In the genomic region with DNA sequence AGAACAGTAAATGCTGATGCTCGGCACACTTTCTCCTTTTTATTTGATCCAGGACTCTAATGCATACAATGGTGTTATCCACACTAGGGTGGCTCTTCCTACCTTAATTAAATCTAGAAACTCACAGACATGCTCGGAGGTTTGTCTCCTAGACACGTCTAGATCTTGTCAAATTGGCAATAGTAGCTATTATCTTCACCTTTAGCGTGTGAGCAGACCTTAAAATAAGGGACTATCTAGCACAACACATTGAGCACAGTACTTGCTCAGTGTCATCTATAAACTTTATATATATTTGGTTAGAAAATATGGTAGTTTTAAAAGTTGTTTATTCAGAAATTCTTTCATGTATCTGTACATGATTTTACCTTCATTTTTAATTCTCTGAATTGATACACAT, we compare ENCODE assay signal across 26 mouse cellular contexts.
A peak's percentile ranks its signal among the peaks of the same experiment; 100 is the strongest.
DNase-seq lines count a peak whose midpoint lies in the region; ATAC-seq lines count a peak whose summit lies in the region.
"Had no signal": no experiment of that assay in that cellular context is flagged by ENCODE, and none has a peak within 500 bp of the region (broad histone marks: within the 10 kb centered on the region; RNA-seq: fewer than 3 reads in every experiment).

No protein-coding gene starts in this region.

- 0 out of 2 replicates have a peak, but pooled peaks have one; percentile 17 for ATAC-seq in erythroblast, adult 5-6 weeks (replicated peaks; ENCODE audit: low FRiP score, poor library complexity, severe bottlenecking)
- peak; percentile 72 for ATAC-seq in liver, embryonic 12.5 days
- ATAC-seq in liver, embryonic 15.5 days (ENCODE audit: insufficient read depth), result peak; percentile 45; the same call in 1 of the 2 replicates
- peak; percentile 46 for ATAC-seq in megakaryocyte progenitor cell, adult 5-6 weeks (replicated peaks; ENCODE audit: poor library complexity)
- ATAC-seq in intestine, embryonic 15.5 days, result no peak
- ATAC-seq: forebrain, embryonic 16.5 days; hindbrain, postnatal 0 days; Patski had no signal

- H3K36me3 ChIP-seq in liver, embryonic 12.5 days, result 0 out of 2 replicates have a peak, but pooled peaks cover 2% of the 10 kb centered on the region
- no peaks in the 10 kb centered on the region for H3K36me3 ChIP-seq in liver, embryonic 15.5 days (replicated peaks)
- H3K36me3 ChIP-seq in intestine, embryonic 15.5 days, result no peaks in the 10 kb centered on the region
- H3K36me3 ChIP-seq: forebrain, embryonic 12.5 days; heart, embryonic 12.5 days; heart, embryonic 15.5 days had no signal

- peak overlapping the region; percentile 19; the same call in 1 of the 2 replicates for H3K4me2 ChIP-seq in liver, embryonic 12.5 days
- H3K4me2 ChIP-seq in liver, embryonic 15.5 days, result peak overlapping the region; percentile 10; the same call in 1 of the 2 replicates
- no peak overlapping the region for H3K4me2 ChIP-seq in intestine, embryonic 15.5 days (replicated peaks)
- H3K4me2 ChIP-seq: forebrain, embryonic 12.5 days; heart, embryonic 12.5 days; heart, embryonic 15.5 days; hindbrain, embryonic 14.5 days had no signal

- peaks cover 60% of the 10 kb centered on the region for H3K4me1 ChIP-seq in liver, embryonic 12.5 days
- peaks cover 50% of the 10 kb centered on the region for H3K4me1 ChIP-seq in liver, embryonic 15.5 days (replicated peaks)
- H3K4me1 ChIP-seq in intestine, embryonic 15.5 days (replicated peaks), result no peaks in the 10 kb centered on the region
- H3K4me1 ChIP-seq: forebrain, embryonic 12.5 days; heart, embryonic 12.5 days; heart, embryonic 15.5 days had no signal

- no peaks in the 10 kb centered on the region for H3K9me3 ChIP-seq in liver, embryonic 12.5 days (replicated peaks)
- no peaks in the 10 kb centered on the region for H3K9me3 ChIP-seq in liver, embryonic 15.5 days (replicated peaks)
- no peaks in the 10 kb centered on the region for H3K9me3 ChIP-seq in intestine, embryonic 15.5 days
- H3K9me3 ChIP-seq: forebrain, embryonic 12.5 days; G1E; heart, embryonic 12.5 days; heart, embryonic 15.5 days had no signal

- no peak overlapping the region for H3K9ac ChIP-seq in liver, embryonic 12.5 days
- no peak overlapping the region for H3K9ac ChIP-seq in liver, embryonic 15.5 days
- H3K9ac ChIP-seq in intestine, embryonic 15.5 days, result no peak overlapping the region
- H3K9ac ChIP-seq: forebrain, embryonic 12.5 days; heart, embryonic 12.5 days; heart, embryonic 15.5 days; hindbrain, embryonic 14.5 days had no signal

- H3K4me3 ChIP-seq in liver, embryonic 12.5 days, result no peak overlapping the region
- H3K4me3 ChIP-seq in liver, embryonic 15.5 days (replicated peaks), result no peak overlapping the region
- no peak overlapping the region for H3K4me3 ChIP-seq in intestine, embryonic 15.5 days (replicated peaks)
- H3K4me3 ChIP-seq: forebrain, embryonic 12.5 days; heart, embryonic 12.5 days; heart, embryonic 15.5 days had no signal

- no peak for DNase-seq in retina, embryonic 14.5 days (ENCODE audit: low spot score)
- DNase-seq in natural killer cell, adult 2 months (ENCODE audit: low spot score in 2 of 2), result no peak
- DNase-seq: adrenal gland, postnatal 10 days; adrenal gland, postnatal 36 days; B cell, adult 2 months; cerebellum, adult 18-20 months; cerebellum, adult 9-10 months; cerebellum, postnatal 14 days; gastrocnemius, postnatal 10 days; gastrocnemius, postnatal 36 days; heart, postnatal 10 days; heart, postnatal 36 days had no signal

- WGBS in liver, embryonic 12.5 days (ENCODE audit: insufficient replicate concordance), result 47% methylated on average over 4 of the region's 4 CpGs
- WGBS in liver, embryonic 15.5 days (ENCODE audit: insufficient replicate concordance), result 37% methylated on average over 4 of the region's 4 CpGs
- 89% methylated on average over 4 of the region's 4 CpGs for WGBS in intestine, embryonic 15.5 days

- peak overlapping the region; percentile 52; the same call in 1 of the 2 replicates for H3K27ac ChIP-seq in liver, embryonic 12.5 days
- peak overlapping the region; percentile 33; the same call in 1 of the 2 replicates for H3K27ac ChIP-seq in liver, embryonic 15.5 days (replicated peaks)
- no peak overlapping the region for H3K27ac ChIP-seq in intestine, embryonic 15.5 days
- H3K27ac ChIP-seq: forebrain, embryonic 12.5 days; heart, embryonic 15.5 days; hindbrain, embryonic 14.5 days; hindbrain, postnatal 0 days had no signal

- no peaks in the 10 kb centered on the region for H3K27me3 ChIP-seq in liver, embryonic 12.5 days (replicated peaks)
- H3K27me3 ChIP-seq in liver, embryonic 15.5 days, result no peaks in the 10 kb centered on the region
- H3K27me3 ChIP-seq in intestine, embryonic 15.5 days (replicated peaks), result no peaks in the 10 kb centered on the region
- H3K27me3 ChIP-seq: CH12.LX; forebrain, embryonic 12.5 days; heart, embryonic 12.5 days; heart, embryonic 15.5 days; Patski had no signal
